Mouse (Mus musculus): Measurements from ENCODE around the gene Rhox4e. TPM values are rescaled to one million over a fixed set of nuclear protein-coding genes. Genes with fewer than 3 reads are reported as not detected.
"Not testable (repeated sequence)": the region's sequence is repeated elsewhere in the genome, so short reads cannot be mapped to it uniquely, and the experiment has no call there.

Gene Rhox4e
- not detected in 2 replicates for polyA plus RNA-seq (2015; fragmentation: Nextera tagmentation; extraction: Ambion mirVana)

GRCm38 (mm10) chrX:37557112-37557511 lies at the start of gene Rhox4e:
Gene Rhox4e, plus strand, starts transcription at chrX:37557412.
- H3K4me2 ChIP-seq: not testable (repeated sequence)

GRCm38 (mm10) chrX:37514059-37514458 lies 43.2 kb upstream of the Rhox4e start, which contains the start of gene Rhox4d:
Gene Rhox4d, plus strand, starts transcription at chrX:37514359.
- WGBS: 93% methylated on average over 17 of the region's 18 CpGs
- not testable (repeated sequence) for H3K4me1 ChIP-seq; H3K4me3 ChIP-seq; H3K9me3 ChIP-seq; ATAC-seq (replicated peaks); H3K9ac ChIP-seq; H3K4me2 ChIP-seq; H3K27ac ChIP-seq; H3K27me3 ChIP-seq (replicated peaks); H3K36me3 ChIP-seq (replicated peaks)

More at GRCm38 (mm10) chrX:37557112-37557511, at the start of gene Rhox4e:
- 99% methylated on average over 9 of the region's 18 CpGs for WGBS
- not testable (repeated sequence) for H3K4me1 ChIP-seq; H3K27ac ChIP-seq; H3K9ac ChIP-seq; H3K4me3 ChIP-seq; H3K36me3 ChIP-seq (replicated peaks); ATAC-seq (replicated peaks); H3K9me3 ChIP-seq; H3K27me3 ChIP-seq (replicated peaks)

GRCm38 (mm10) chrX:37530152-37530551 lies 27.1 kb upstream of the Rhox4e start, which contains the start of gene Rhox2e:
Gene Rhox2e, plus strand, starts transcription at chrX:37530452.
- H3K27me3 ChIP-seq (replicated peaks); H3K36me3 ChIP-seq (replicated peaks); H3K4me3 ChIP-seq; H3K4me2 ChIP-seq; ATAC-seq (replicated peaks); H3K9ac ChIP-seq; H3K4me1 ChIP-seq; H3K27ac ChIP-seq; H3K9me3 ChIP-seq: not testable (repeated sequence)
- WGBS: 85% methylated on average over 2 of the region's 8 CpGs

- not testable (repeated sequence) for ATAC-seq (replicated peaks); H3K36me3 ChIP-seq (replicated peaks); H3K4me3 ChIP-seq; H3K4me1 ChIP-seq; H3K27me3 ChIP-seq (replicated peaks); H3K4me2 ChIP-seq; H3K9ac ChIP-seq; H3K9me3 ChIP-seq; H3K27ac ChIP-seq
- no CpG with 5 or more reads among the region's 4 CpGs for WGBS
Measured at GRCm38 (mm10) chrX:37541719-37542118, 15.5 kb upstream of the Rhox4e start, which contains the start of gene Rhox3e. Gene Rhox3e, plus strand, starts transcription at chrX:37542019.

- H3K4me1 ChIP-seq; H3K36me3 ChIP-seq (replicated peaks); H3K9me3 ChIP-seq; H3K4me2 ChIP-seq; H3K27ac ChIP-seq; H3K4me3 ChIP-seq; ATAC-seq (replicated peaks); H3K27me3 ChIP-seq (replicated peaks); H3K9ac ChIP-seq: not testable (repeated sequence)
- 90% methylated on average over 8 of the region's 8 CpGs for WGBS
Measured at GRCm38 (mm10) chrX:37571105-37571504, 13.9 kb downstream of the Rhox4e start, which contains the start of gene Rhox2f. Gene Rhox2f, plus strand, starts transcription at chrX:37571405.

- not testable (repeated sequence) for H3K4me3 ChIP-seq; H3K4me1 ChIP-seq; H3K27ac ChIP-seq; ATAC-seq (replicated peaks); H3K36me3 ChIP-seq (replicated peaks); H3K27me3 ChIP-seq (replicated peaks); H3K4me2 ChIP-seq; H3K9me3 ChIP-seq; H3K9ac ChIP-seq
- WGBS: 74% methylated on average over 2 of the region's 2 CpGs
Measured at GRCm38 (mm10) chrX:37572638-37573037, 15.4 kb downstream of the Rhox4e start.

GRCm38 (mm10) chrX:37580692-37581091 lies 23.5 kb downstream of the Rhox4e start, which contains the start of gene Rhox3f:
Gene Rhox3f, plus strand, starts transcription at chrX:37580992.
- H3K36me3 ChIP-seq (replicated peaks); H3K4me2 ChIP-seq; H3K9me3 ChIP-seq; H3K4me1 ChIP-seq; ATAC-seq (replicated peaks); H3K9ac ChIP-seq; H3K27ac ChIP-seq; H3K27me3 ChIP-seq (replicated peaks); H3K4me3 ChIP-seq: not testable (repeated sequence)

- not testable (repeated sequence) for H3K9ac ChIP-seq; H3K27me3 ChIP-seq (replicated peaks); H3K4me3 ChIP-seq; H3K27ac ChIP-seq; H3K4me2 ChIP-seq; ATAC-seq (replicated peaks); H3K4me1 ChIP-seq; H3K36me3 ChIP-seq (replicated peaks); H3K9me3 ChIP-seq
- 97% methylated on average over 16 of the region's 19 CpGs for WGBS
Measured at GRCm38 (mm10) chrX:37607604-37608003, 50.4 kb downstream of the Rhox4e start, which contains the start of gene Rhox4f. Gene Rhox4f, minus strand, starts transcription at chrX:37607704.

Other genes with a start within 250 kb of the Rhox4e start
- not detected in 2 replicates for gene Rhox3a2, start 177.4 kb upstream of the Rhox4e start, polyA plus RNA-seq (2015; fragmentation: Nextera tagmentation; extraction: Ambion mirVana)
- not detected in 2 replicates for gene Rhox4a2, start 166.6 kb upstream of the Rhox4e start, polyA plus RNA-seq (2015; fragmentation: Nextera tagmentation; extraction: Ambion mirVana)
- gene Rhox2b, start 145.3 kb upstream of the Rhox4e start, polyA plus RNA-seq (2015; fragmentation: Nextera tagmentation; extraction: Ambion mirVana): not detected in 2 replicates
- not detected in 2 replicates for gene Rhox4b, start 124.9 kb upstream of the Rhox4e start, polyA plus RNA-seq (2015; fragmentation: Nextera tagmentation; extraction: Ambion mirVana)
- not detected in 2 replicates for gene Rhox2c, start 103.7 kb upstream of the Rhox4e start, polyA plus RNA-seq (2015; fragmentation: Nextera tagmentation; extraction: Ambion mirVana)
- gene Rhox3c, start 98.8 kb upstream of the Rhox4e start, polyA plus RNA-seq (2015; fragmentation: Nextera tagmentation; extraction: Ambion mirVana): not detected in 2 replicates
- not detected in 2 replicates for gene Rhox4c, start 77.1 kb upstream of the Rhox4e start, polyA plus RNA-seq (2015; fragmentation: Nextera tagmentation; extraction: Ambion mirVana)
- gene Rhox2d, start 64.0 kb upstream of the Rhox4e start, polyA plus RNA-seq (2015; fragmentation: Nextera tagmentation; extraction: Ambion mirVana): not detected in 2 replicates
- gene Rhox4d, start 43.1 kb upstream of the Rhox4e start, polyA plus RNA-seq (2015; fragmentation: Nextera tagmentation; extraction: Ambion mirVana): not detected in 2 replicates
- not detected in 2 replicates for gene Rhox2e, start 27.0 kb upstream of the Rhox4e start, polyA plus RNA-seq (2015; fragmentation: Nextera tagmentation; extraction: Ambion mirVana)
- not detected in 2 replicates for gene Rhox3e, start 15.4 kb upstream of the Rhox4e start, polyA plus RNA-seq (2015; fragmentation: Nextera tagmentation; extraction: Ambion mirVana)
- not detected in 2 replicates for gene Rhox2f, start 14.0 kb downstream of the Rhox4e start, polyA plus RNA-seq (2015; fragmentation: Nextera tagmentation; extraction: Ambion mirVana)
- gene Rhox3f, start 23.6 kb downstream of the Rhox4e start, polyA plus RNA-seq (2015; fragmentation: Nextera tagmentation; extraction: Ambion mirVana): not detected in 2 replicates
- gene Rhox4f, start 50.3 kb downstream of the Rhox4e start, polyA plus RNA-seq (2015; fragmentation: Nextera tagmentation; extraction: Ambion mirVana): not detected in 2 replicates
- gene Rhox3g, start 71.2 kb downstream of the Rhox4e start, polyA plus RNA-seq (2015; fragmentation: Nextera tagmentation; extraction: Ambion mirVana): not detected in 2 replicates
- gene Rhox2g, start 86.1 kb downstream of the Rhox4e start, polyA plus RNA-seq (2015; fragmentation: Nextera tagmentation; extraction: Ambion mirVana): not detected in 2 replicates
- gene Rhox4g, start 93.9 kb downstream of the Rhox4e start, polyA plus RNA-seq (2015; fragmentation: Nextera tagmentation; extraction: Ambion mirVana): not detected in 2 replicates
- not detected in 2 replicates for gene Rhox3h, start 111.4 kb downstream of the Rhox4e start, polyA plus RNA-seq (2015; fragmentation: Nextera tagmentation; extraction: Ambion mirVana)
- gene Rhox2h, start 115.9 kb downstream of the Rhox4e start, polyA plus RNA-seq (2015; fragmentation: Nextera tagmentation; extraction: Ambion mirVana): not detected in 2 replicates
- gene Rhox5, start 247.4 kb downstream of the Rhox4e start, polyA plus RNA-seq (2015; fragmentation: Nextera tagmentation; extraction: Ambion mirVana): 0.47 and 0.76 TPM in 2 replicates

Measured in midbrain, embryonic 15.5 days (tissue).